Mouse (Mus musculus) lung, postnatal 0 days (tissue): ENCODE measurements around the gene Gm37240.

Experiments
- CTCF ChIP-seq: IDR thresholded peaks from 2 replicates; pipeline ENCODE4 v1.5.1; 2016; ENCODE audit warnings: antibody characterized with exemption, mild to moderate bottlenecking
- EP300 ChIP-seq: IDR thresholded peaks from 2 replicates; pipeline ENCODE4 v1.6.1; 2016; ENCODE audit warnings: antibody characterized with exemption, mild to moderate bottlenecking, control low read depth

DNA sequence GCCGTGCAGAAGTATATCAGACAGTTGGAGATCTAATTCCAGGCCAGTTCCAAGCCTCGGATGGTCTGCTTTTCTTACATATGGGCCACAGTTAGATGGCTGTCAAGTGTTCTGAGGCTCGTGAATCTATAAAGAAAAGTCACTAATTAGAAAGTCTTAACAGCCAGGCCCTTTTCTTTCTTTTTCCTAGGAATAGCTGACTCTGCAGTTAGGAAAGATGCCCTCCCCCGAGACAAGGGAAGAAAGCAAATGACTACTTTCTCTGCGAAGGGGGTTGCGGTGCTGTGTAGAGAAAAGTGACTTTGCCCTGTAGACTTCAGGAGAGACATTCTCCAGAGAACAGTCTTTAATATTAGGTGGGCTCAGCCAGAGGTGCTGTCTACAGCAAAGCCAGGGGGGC, 399.9 kb downstream of the Gm37240 start:
- TF ChIP-seq CTCF (no peak), EP300 (no peak)
